Mouse (Mus musculus) kidney, embryonic 15.5 days (tissue): ENCODE measurements around the gene Alk. TPM values are rescaled to one million over a fixed set of nuclear protein-coding genes. Genes with fewer than 3 reads are reported as not detected.

Source experiments
- ATAC-seq: fragments of 200-750 bp; cut with Nextera tagmentation; replicated peaks from 2 replicates; pipeline ENCODE4 v1.8.0; 2017; ENCODE audit warnings: moderate TSS enrichment; ENCODE audit not compliant: low FRiP score
- H3K27ac ChIP-seq: fragments of 300-500 bp; sonication (generic); 2 replicates; pipeline ENCODE4 v1.5.1; 2015; ENCODE audit warnings: mild to moderate bottlenecking, inconsistent platforms
- H3K27me3 ChIP-seq: fragments of 300-500 bp; sonication (generic); 2 replicates; pipeline ENCODE4 v1.6.1; 2015; ENCODE audit warnings: inconsistent platforms
- H3K36me3 ChIP-seq: fragments of 300-500 bp; sonication (generic); 2 replicates; pipeline ENCODE4 v1.6.1; 2015; ENCODE audit warnings: inconsistent platforms
- H3K4me1 ChIP-seq: fragments of 300-500 bp; sonication (generic); 2 replicates; pipeline ENCODE4 v1.6.1; 2015; ENCODE audit warnings: inconsistent platforms
- H3K4me2 ChIP-seq: fragments of 300-500 bp; sonication (generic); 2 replicates; pipeline ENCODE4 v1.6.1; 2015; ENCODE audit warnings: moderate library complexity, mild to moderate bottlenecking, inconsistent platforms
- H3K4me3 ChIP-seq: fragments of 300-500 bp; sonication (generic); replicated peaks from 2 replicates; pipeline ENCODE4 v1.5.1; 2015; ENCODE audit warnings: mild to moderate bottlenecking, inconsistent platforms
- H3K9ac ChIP-seq: fragments of 300-500 bp; sonication (generic); 2 replicates; pipeline ENCODE4 v1.6.1; 2015; ENCODE audit warnings: mild to moderate bottlenecking, inconsistent platforms
- H3K9me3 ChIP-seq: fragments of 300-500 bp; sonication (generic); replicated peaks from 2 replicates; pipeline ENCODE4 v1.6.1; 2016; ENCODE audit warnings: inconsistent platforms
- WGBS: fragments of 180-500 bp; shearing (Covaris S2); methylation state at CpG from one replicate; pipeline ENCODE4 v1.1.7; 2015; ENCODE audit warnings: mixed read lengths; 5-methylcytosine and 5-hydroxymethylcytosine counted together
- polyA plus RNA-seq: library from polyadenylated mRNA; unstranded; fragments of >200 nt; fragmentation: Nextera tagmentation; extraction: Ambion mirVana; gene quantifications from 2 replicates; pipeline ENCODE4 v1.2.1, GENCODE M21; 2015

Gene Alk
- polyA plus RNA-seq, 1 experiment from 2014 or later, result 0.51 TPM

DNA sequence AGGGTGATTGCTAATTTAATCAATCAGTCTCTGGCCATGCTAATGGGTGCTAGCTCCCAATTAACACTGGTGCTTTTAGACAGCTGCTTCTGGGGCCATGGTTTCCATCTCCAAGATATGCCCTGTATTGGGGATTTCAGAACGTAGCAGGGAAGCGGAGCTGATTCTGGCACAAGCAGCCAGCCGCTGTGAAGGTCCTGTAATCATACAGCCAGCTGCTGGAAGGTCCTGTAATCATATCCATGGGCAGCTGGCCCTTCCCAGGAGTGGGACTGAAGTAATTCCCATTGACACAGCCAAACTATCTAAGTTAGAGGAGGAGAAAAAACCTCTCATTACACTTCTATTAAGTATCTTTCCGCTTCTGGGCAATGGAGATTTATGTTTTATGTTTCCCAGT, 242.5 kb downstream of the Alk start:
- H3K4me2 ChIP-seq, result no peak overlapping the region
- H3K27ac ChIP-seq, result no peak overlapping the region
- WGBS, result 85% methylated on average over 4 of the region's 4 CpGs
- H3K4me3 ChIP-seq, result no peak overlapping the region
- no peaks in the 10 kb centered on the region for H3K36me3 ChIP-seq
- H3K9me3 ChIP-seq, result peaks cover 4% of the 10 kb centered on the region; the same call in 1 of the 2 replicates
- H3K4me1 ChIP-seq, result no peaks in the 10 kb centered on the region
- ATAC-seq, result no peak
- no peak overlapping the region for H3K9ac ChIP-seq
- H3K27me3 ChIP-seq, result no peaks in the 10 kb centered on the region

DNA sequence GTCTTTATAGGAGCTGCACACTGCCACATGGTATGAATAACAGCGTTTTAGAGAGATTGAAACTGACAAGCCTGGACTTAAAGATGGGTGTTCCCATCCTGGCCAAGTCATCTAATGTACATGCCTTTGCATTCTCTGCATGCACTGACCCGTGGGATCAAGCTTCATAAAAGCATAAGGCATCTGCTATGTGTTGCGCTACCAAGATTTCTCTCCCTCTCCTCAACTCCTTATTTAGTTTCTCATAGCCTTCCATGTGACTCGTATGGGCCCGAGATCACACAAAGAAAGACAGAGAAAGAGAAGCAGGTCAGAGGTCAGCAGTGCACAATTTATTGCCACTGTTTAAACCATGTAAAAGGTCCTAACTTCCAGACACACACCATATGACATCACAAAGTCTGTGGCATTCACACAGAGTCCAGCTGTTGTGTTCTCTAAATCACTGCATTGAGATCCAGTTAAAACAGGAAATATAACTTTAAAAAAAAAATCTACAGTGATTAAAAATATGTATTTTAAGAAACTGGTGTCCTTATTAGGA, 247.6 kb downstream of the Alk start:
- Histone ChIP-seq H3K4me3 (no peak overlapping the region), H3K4me2 (no peak overlapping the region), H3K4me1 (no peaks in the 10 kb centered on the region), H3K36me3 (no peaks in the 10 kb centered on the region), H3K9me3 (peaks cover 4% of the 10 kb centered on the region; the same call in 1 of the 2 replicates), H3K27me3 (no peaks in the 10 kb centered on the region), H3K27ac (0 out of 2 replicates have a peak overlapping the region, but pooled peaks have one; percentile 32), H3K9ac (no peak overlapping the region)
- WGBS, result 57% methylated on average over 5 of the region's 5 CpGs
- peak; percentile 62; the same call in 1 of the 2 replicates for ATAC-seq

DNA sequence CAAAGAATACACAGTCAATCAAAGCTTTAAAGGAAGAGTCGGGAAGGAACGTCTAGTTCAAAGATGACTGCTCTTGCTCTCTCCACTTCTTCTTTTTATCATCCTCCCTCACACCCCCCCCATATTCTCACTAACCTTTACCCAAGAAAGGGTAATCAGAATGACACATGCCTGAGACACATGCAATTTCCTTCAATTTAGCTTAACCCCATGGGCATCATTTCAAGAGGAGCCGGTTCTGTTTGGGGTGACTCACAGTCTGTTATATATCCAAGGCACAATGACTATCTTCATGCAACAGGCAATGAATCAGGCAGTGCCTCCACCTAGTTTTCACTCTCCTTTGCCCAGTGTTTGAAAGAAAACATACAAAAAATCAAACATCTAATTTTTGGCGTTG, 265.0 kb downstream of the Alk start:
- no peak overlapping the region for H3K4me2 ChIP-seq
- no peaks in the 10 kb centered on the region for H3K9me3 ChIP-seq
- H3K4me3 ChIP-seq, result no peak overlapping the region
- WGBS, result 93% methylated on average over 4 of the region's 4 CpGs
- no peaks in the 10 kb centered on the region for H3K27me3 ChIP-seq
- H3K4me1 ChIP-seq, result no peaks in the 10 kb centered on the region
- H3K9ac ChIP-seq, result no peak overlapping the region
- H3K27ac ChIP-seq, result no peak overlapping the region
- ATAC-seq, result no peak
- no peaks in the 10 kb centered on the region for H3K36me3 ChIP-seq

DNA sequence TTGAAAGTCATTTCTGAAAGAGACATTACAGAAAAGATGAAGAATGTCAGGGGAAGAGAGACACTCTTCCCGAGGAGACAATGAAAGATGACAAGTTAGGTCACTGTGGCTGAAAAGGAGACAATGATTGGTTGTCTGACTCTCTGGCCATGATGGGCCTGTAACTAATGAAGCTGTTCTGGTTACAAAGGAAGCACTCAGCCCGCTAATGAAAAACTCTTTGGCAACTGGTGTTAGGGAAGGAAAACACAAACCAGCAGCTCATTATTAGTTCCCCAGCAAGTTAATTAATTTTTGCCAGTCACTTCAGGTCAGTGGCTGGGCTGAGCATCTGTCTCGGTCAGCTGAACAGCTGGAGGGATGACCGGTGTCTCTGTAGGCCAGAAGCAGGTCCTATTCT, 271.5 kb downstream of the Alk start:
- Histone ChIP-seq H3K27me3 (no peaks in the 10 kb centered on the region), H3K27ac (no peak overlapping the region), H3K9me3 (no peaks in the 10 kb centered on the region), H3K9ac (no peak overlapping the region), H3K4me1 (no peaks in the 10 kb centered on the region), H3K4me3 (no peak overlapping the region), H3K36me3 (no peaks in the 10 kb centered on the region), H3K4me2 (no peak overlapping the region)
- WGBS, result 49% methylated on average over 4 of the region's 4 CpGs
- no peak for ATAC-seq

DNA sequence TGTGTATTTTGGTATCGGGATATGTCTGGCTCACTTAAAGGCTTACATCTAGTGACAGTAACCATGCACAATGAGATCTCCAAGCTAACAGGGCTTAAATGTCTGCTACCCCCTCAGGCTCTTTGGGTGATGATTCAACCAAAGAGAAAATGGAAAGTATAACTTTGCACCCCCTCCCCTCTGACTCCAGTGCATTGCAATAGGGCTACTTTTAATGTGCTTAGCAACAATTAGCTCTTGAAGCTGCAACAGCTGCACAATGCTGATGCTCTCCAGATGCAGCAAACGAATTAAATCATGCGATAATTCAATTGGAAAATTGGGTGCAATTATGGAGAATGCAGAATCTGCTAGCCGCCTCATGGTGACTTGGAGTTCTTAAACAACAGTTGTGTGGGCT, 278.5 kb downstream of the Alk start:
- no peak for ATAC-seq
- WGBS, result 90% methylated on average over 4 of the region's 4 CpGs

DNA sequence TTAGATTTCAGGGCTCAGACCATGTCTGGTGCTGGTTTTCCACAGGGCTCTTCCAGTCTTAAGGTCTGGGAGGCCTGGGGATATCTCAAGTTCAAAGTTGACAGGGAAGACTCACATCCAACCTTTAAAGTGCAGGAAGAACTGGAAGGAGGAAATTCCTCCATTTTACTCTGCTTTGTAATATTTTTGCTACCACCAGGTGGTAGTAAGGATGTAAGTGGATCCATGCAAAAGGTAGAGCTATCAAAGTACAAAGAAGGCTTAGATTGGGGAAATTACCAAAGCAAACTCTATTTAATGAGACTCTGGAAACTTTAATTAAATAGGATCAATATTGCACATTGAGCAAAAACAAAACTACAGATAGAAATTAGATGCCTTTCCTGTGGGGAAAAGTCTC, 284.9 kb downstream of the Alk start:
- Histone ChIP-seq H3K27me3 (no peaks in the 10 kb centered on the region), H3K4me3 (no peak overlapping the region), H3K4me1 (no peaks in the 10 kb centered on the region), H3K4me2 (no peak overlapping the region), H3K9me3 (no peaks in the 10 kb centered on the region), H3K9ac (no peak overlapping the region), H3K27ac (no peak overlapping the region), H3K36me3 (no peaks in the 10 kb centered on the region)
- no peak for ATAC-seq

More for the DNA sequence above, 278.5 kb downstream of the Alk start:
- Histone ChIP-seq H3K36me3 (no peaks in the 10 kb centered on the region), H3K4me1 (no peaks in the 10 kb centered on the region), H3K27ac (no peak overlapping the region), H3K4me3 (no peak overlapping the region), H3K27me3 (no peaks in the 10 kb centered on the region), H3K9me3 (no peaks in the 10 kb centered on the region), H3K4me2 (no peak overlapping the region), H3K9ac (no peak overlapping the region)

DNA sequence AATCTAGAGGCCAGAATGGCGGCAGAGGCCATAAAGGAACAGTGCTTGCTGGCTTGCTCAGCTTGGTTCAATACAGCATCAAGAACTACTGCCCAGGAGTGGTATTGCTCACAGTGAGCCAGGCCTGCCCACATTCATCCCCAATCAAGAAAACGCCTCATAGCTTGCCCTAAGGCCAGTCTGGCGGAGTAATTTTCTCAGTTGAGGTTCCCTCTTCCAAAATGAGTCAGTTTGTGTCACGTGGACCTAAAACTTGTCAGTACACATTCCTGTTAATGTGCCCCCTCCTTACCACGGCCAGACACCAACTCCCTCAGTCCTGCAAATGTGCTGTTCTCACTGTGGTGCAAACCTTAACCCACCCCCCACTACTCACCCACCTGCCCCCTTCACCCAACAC, 304.8 kb downstream of the Alk start:
- H3K9me3 ChIP-seq, result no peaks in the 10 kb centered on the region
- no peak overlapping the region for H3K9ac ChIP-seq
- H3K36me3 ChIP-seq, result no peaks in the 10 kb centered on the region
- WGBS, result 82% methylated on average over 5 of the region's 5 CpGs
- no peak overlapping the region for H3K4me2 ChIP-seq
- ATAC-seq, result no peak
- no peaks in the 10 kb centered on the region for H3K27me3 ChIP-seq
- H3K4me3 ChIP-seq, result no peak overlapping the region
- no peak overlapping the region for H3K27ac ChIP-seq
- no peaks in the 10 kb centered on the region for H3K4me1 ChIP-seq

DNA sequence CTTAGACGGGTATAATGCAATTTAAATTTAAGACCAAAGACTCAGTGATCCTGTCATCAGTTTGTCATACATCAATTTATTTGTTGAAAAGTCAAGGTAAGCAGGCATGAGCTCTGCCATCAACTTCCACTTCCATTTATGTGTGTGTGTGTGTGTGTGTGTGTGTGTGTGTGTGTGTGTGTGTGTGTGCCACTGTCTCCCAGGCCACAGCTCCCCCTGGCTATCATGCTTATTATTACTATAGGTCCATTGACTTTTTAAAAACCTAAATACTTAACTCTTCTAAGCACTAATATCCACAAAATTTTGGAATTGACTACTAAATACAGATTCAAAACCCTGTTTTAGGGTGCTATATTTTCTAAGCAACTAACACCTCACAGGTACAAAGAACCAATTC, 308.1 kb downstream of the Alk start:
- WGBS, result 84% methylated on average over 1 of the region's 1 CpGs
- no peak overlapping the region for H3K27ac ChIP-seq
- no peaks in the 10 kb centered on the region for H3K27me3 ChIP-seq
- no peaks in the 10 kb centered on the region for H3K4me1 ChIP-seq
- no peak overlapping the region for H3K4me2 ChIP-seq
- no peaks in the 10 kb centered on the region for H3K36me3 ChIP-seq
- no peak for ATAC-seq
- no peak overlapping the region for H3K4me3 ChIP-seq
- no peaks in the 10 kb centered on the region for H3K9me3 ChIP-seq
- no peak overlapping the region for H3K9ac ChIP-seq

DNA sequence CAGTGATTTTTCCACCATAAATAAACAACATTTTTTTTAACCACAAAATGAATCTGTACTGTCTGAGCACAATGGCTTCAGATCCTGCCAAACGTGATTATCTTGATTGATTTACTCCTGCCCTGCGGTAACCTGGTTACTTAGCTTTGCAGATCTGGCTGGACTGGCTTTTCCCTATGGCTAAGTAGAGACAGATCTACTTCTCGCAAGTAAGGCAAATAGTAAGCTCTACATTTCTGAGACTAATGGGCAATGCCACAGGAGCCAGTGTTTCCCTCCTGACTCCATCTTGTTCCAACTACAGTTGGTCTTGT, 311.2 kb downstream of the Alk start:
- no peak overlapping the region for H3K4me2 ChIP-seq
- no peaks in the 10 kb centered on the region for H3K9me3 ChIP-seq
- H3K27ac ChIP-seq, result no peak overlapping the region
- no peak for ATAC-seq
- H3K27me3 ChIP-seq, result no peaks in the 10 kb centered on the region
- no peaks in the 10 kb centered on the region for H3K36me3 ChIP-seq
- no peak overlapping the region for H3K4me3 ChIP-seq
- WGBS, result 72% methylated on average over 3 of the region's 3 CpGs
- H3K9ac ChIP-seq, result no peak overlapping the region
- no peaks in the 10 kb centered on the region for H3K4me1 ChIP-seq

DNA sequence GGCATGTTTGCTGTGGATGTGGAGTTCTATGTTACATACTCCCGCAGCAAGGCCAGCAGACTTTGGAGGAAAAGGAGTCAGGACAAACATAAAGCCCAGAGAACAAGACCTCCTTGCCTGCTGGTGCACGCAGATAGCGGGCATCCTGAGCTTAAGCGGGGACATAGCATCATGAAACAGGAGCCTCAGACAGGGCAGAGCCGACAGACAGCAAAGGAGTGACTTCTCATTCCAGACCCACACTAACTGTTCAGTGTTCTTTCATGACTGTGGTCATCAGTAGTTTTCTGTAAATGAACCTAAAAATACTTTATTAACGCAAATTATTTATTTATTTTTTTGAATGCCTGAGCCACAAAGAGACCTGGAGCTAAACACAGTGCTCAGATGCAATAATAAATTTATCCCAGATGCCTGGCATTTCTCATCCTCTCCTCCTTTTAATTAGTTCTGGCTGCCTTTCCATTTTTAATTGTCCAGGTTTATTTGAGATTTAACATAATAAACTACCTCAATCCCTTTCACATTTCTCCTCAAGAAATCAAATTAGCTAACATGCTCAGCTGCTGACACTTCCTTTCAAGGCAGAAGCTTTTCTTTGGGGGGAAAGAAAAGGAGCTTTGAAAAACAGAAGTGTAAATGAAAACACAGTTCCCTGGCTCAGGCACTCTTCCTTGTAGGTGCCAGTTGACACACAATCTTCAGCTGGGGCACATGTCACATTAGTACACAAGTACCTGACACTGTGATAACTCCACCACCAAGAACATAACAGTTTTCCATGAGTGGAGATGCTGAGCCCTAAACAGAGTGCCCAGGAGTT, 311.8 kb downstream of the Alk start:
- Histone ChIP-seq H3K27ac (no peak overlapping the region), H3K4me2 (no peak overlapping the region), H3K4me1 (no peaks in the 10 kb centered on the region), H3K4me3 (no peak overlapping the region), H3K27me3 (no peaks in the 10 kb centered on the region), H3K36me3 (no peaks in the 10 kb centered on the region), H3K9me3 (no peaks in the 10 kb centered on the region), H3K9ac (no peak overlapping the region)
- 90% methylated on average over 6 of the region's 6 CpGs for WGBS
- no peak for ATAC-seq

DNA sequence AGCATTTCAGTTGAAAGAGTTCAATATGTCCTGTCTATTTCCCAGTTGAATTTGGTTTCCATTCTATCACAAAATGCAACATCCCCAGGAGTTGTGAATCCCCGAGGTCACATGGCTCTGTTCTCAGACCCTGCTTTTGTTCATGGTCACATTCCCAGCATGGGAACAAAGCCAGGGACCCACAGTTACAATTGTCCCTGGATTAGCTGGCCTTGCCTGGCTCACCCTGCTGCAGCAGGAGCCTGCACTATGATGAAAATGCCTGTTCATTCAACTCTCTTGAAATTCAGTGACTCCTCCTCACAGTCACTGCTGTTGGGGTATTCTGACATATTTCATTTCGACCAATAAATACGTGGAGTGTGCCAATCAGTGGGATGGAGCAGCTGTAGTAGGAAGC, 318.5 kb downstream of the Alk start:
- H3K27ac ChIP-seq, result no peak overlapping the region
- no peaks in the 10 kb centered on the region for H3K4me1 ChIP-seq
- H3K9ac ChIP-seq, result no peak overlapping the region
- H3K9me3 ChIP-seq, result no peaks in the 10 kb centered on the region
- H3K4me2 ChIP-seq, result no peak overlapping the region
- no peaks in the 10 kb centered on the region for H3K27me3 ChIP-seq
- 67% methylated on average over 3 of the region's 3 CpGs for WGBS
- H3K36me3 ChIP-seq, result no peaks in the 10 kb centered on the region
- no peak for ATAC-seq
- no peak overlapping the region for H3K4me3 ChIP-seq

DNA sequence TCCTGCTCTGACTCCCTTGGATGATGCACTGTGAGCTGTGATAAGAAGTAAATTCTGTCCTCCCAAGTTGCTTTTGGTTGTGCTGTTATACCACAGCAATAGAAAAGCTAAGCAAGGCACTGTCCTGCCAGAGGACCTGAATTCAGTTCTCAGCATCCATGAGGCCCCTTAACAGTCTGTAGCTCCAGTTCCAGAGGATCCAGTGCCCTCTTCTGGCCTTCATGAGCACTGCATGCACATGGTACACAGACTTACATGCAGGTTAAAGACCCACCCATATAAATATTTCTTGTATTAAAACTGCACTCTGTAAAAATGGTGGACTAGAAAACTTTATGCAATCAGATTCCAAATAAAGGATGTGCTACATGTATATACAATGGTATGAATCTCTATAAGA, 326.1 kb downstream of the Alk start:
- no peaks in the 10 kb centered on the region for H3K4me1 ChIP-seq
- ATAC-seq, result no peak
- H3K4me2 ChIP-seq, result no peak overlapping the region

DNA sequence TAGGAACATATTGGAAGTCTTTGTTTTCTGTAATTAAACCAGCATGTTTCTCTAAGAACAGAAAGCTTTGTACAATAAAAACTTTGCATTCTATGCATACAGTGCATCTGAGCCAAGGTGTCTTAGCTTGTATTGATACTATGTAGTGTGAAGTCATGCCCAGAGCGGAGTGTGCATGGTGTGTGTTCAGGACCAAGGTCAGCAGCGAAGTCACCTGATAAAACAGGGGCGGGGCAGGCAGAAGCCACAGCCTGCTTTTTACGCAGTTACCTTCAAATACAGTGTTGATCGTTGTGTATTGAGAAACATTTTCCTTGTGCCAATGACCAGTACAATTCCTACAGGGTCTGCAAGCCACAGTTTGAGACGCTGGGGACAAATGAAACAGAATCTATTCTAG, 327.6 kb downstream of the Alk start:
- no peaks in the 10 kb centered on the region for H3K36me3 ChIP-seq
- ATAC-seq, result no peak
- no peak overlapping the region for H3K4me2 ChIP-seq
- H3K9me3 ChIP-seq, result no peaks in the 10 kb centered on the region
- WGBS, result 72% methylated on average over 6 of the region's 6 CpGs
- no peak overlapping the region for H3K4me3 ChIP-seq
- H3K4me1 ChIP-seq, result no peaks in the 10 kb centered on the region
- no peak overlapping the region for H3K9ac ChIP-seq
- H3K27ac ChIP-seq, result no peak overlapping the region
- H3K27me3 ChIP-seq, result no peaks in the 10 kb centered on the region

More for the DNA sequence above, 326.1 kb downstream of the Alk start:
- no peaks in the 10 kb centered on the region for H3K27me3 ChIP-seq
- no peak overlapping the region for H3K27ac ChIP-seq
- no peak overlapping the region for H3K4me3 ChIP-seq
- H3K9ac ChIP-seq, result no peak overlapping the region
- H3K9me3 ChIP-seq, result no peaks in the 10 kb centered on the region
- H3K36me3 ChIP-seq, result no peaks in the 10 kb centered on the region
